Mouse (Mus musculus): ENCODE results near the gene Tmc1. TPM values are rescaled to one million over a fixed set of nuclear protein-coding genes. Genes with fewer than 3 reads are reported as not detected.

Gene Tmc1
- total RNA-seq (2021) = not detected
- long read RNA-seq, experiment 1, partial matches to known transcripts = 0 of 3 reads
- long read RNA-seq, experiment 1, other reads (novel, unspliced or antisense) = 3 of 3 reads
- long read RNA-seq, experiment 2, partial matches to known transcripts = 0 of 6 reads
- long read RNA-seq, experiment 2, other reads (novel, unspliced or antisense) = 6 of 6 reads

DNA sequence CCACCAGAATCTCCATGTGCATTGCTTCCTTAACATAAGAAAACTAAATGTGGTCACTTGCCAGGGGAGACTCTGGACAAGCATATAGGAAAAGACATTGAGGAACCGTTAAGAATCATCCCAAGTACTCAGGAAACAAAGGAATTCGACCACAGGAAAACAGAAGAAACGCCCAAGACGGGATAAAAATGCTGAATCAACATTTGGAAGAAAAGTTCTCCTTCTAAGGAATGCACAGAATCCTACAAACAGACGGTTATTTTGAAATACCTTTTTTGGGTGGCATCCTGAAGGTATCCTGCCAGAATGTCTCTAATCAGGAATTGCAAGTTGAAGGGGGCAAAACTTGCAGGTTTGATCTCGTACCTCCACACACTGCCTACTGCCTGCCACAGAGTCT, at the start of gene Tmc1:
Gene Tmc1 (minus strand): TSS at position 329 of the 400 bp plus-strand sequence.
- no peak for DNase-seq (ENCODE audit: low spot score in 2 of 2)

DNA sequence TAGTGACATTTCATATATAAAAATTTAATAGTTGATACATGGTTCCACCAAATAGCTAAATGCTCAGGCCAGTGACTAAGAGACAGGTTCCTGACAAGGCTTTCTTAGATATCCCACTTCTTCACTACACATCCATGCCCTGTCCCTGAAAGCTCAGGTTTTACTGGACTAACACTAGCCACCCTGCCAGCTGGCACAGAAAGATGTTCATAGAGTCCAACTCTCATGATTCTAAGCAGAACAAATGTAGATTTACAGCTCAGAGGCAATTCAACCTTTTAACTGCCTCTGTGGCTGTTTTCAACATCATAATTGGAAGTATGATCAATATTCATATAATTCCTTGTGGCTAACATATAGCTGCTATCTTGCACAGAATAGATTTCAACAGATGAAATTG, 47.5 kb upstream of the Tmc1 start:
- DNase-seq (ENCODE audit: low spot score in 2 of 2) = no peak

- DNase-seq (ENCODE audit: low spot score in 2 of 2) = no peak
Measured at GRCm38 (mm10) chr19:20979244-20979643, 25.2 kb upstream of the Tmc1 start.

DNA sequence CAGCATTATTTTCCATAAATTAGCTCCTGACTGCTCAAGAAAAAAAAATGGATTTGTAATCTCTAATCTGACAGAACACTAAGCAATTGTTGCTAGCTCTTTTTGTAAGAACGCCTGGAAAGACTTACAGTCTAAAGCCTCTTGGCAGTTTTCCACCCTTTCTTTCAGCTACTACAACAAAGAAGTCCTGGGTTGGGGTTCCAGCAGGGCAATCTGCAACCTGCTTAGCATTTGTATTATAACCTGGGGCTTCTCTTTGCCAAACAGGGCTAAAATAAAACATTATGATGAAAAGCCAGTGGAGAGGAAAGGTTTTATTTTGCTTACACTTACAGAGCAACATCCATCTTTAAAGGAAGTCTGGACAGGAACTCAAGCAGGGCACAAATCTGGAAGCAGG, 24.1 kb upstream of the Tmc1 start:
- DNase-seq (ENCODE audit: low spot score in 2 of 2) = no peak

DNA sequence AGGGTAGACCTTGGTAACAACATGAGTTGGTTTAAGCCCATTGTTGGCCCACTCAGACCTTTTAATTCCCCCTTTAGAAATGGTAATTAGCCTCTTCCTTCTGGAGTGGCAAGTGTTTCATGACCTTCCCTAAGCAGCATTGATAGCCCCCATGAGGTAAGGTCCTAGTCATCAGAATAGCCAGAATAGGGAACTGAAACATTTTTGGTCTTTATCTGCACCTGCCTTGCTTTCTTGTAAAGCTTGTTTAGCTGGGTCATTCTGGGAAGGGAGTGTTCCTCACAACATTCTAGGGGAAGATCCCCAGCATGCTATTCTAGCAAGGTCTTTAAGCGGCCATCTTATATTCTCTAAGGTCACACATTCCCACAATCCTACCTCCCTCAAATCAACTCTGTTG, 17.9 kb upstream of the Tmc1 start:
- no peak for DNase-seq (ENCODE audit: low spot score in 2 of 2)

DNA sequence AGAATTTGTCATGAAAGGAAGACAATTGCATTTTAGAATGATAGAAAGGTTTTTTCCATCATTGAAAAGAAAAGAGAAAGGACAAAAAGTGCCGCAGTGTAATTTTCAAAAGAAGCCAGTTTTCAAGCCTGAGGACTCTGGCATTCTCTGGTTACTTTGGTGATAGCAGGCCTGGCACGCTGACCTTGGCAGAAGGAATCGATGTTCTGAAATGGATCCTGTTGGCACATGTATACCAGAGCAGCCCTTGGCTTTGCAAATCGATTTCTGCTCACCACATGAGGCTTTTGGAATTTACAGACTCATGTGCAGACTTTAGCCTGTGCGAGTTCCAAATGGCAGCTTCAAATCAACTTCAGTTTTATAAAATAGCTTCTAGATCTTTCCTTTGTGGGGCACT, 813 bp upstream of the Tmc1 start:
- DNase-seq (ENCODE audit: low spot score in 2 of 2) = peak; percentile 21 to 67

DNA sequence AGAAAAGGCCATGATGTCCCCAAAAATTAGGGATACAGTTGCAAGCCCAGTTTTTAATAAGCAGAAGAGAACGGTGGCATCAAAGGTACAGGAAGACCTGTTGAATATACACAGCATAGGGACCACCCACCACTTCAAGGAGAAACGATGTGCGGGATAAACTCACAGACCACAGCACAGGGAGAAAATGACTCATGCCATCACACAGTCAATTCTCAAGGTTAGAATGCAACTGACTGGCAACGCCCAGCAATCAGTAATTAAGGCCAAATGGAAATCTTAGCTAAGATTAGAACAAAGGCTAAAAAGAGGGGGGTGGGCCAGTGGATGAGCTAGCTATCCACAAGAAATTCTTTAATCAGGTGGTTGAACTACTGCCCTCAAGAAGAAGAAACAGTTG, 9.6 kb downstream of the Tmc1 start:
- DNase-seq (ENCODE audit: low spot score in 2 of 2) = no peak

DNA sequence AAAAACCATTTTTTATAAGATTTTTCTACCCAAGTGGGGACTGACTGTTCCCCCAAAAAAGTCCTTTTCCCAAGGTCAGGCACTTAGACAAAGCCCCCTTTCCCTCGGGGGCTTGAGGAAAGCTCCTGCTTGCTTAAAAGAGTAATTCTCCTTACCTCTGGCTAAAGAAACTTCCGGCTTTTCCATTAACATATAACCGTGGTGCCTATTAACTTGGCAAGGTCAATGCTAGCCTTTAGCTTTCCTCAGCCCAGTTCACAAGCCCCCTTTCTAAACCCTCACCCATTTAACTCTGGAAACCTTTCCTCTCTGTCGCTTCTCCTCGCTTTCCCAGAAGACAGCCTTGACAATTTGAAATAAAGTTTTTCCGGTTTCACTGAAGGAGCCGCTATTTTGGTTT, 29.7 kb downstream of the Tmc1 start:
- DNase-seq (ENCODE audit: low spot score in 2 of 2) = no peak

DNA sequence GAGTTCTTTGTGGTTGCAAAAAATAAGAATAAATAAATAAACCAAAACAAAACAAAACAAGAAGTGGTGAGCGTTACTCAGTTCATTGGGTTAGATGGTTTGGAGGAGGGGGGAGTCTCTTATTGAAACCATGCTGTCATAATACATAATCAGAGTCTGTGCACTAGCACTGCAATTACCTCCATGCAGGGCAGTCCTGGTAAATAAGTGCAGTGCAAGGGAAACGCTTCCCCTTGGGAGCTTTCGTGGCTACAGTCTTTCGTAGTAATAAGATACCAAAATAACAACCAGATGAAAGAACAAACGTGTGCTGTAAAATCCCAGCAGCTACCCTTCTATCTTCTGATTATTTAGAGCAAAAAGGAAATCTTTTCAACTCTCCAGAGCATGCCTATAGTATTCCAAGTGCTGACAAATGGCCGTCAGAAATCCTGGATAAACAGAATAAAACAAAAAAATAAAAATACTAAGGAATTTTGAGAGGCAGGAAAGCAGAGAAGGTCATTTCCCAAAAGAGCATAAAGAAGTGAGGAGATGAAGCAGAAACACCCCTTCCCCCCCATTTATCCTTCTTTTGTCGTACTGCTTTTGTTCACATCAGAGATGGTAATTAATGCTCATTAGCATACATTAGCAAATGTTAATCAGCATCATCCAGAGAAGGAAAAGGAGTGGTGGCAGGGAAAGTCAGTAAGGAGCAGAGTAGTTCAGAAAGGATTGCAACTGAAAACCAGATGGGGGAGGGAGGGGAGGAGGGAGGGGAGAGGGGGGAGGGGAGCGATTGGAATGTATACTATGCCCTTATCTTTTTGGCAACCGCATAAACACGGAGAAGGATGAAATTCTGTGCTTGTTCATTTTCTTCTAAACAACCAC, 30.4 kb downstream of the Tmc1 start:
- DNase-seq (ENCODE audit: low spot score in 2 of 2) = no peak

- peak in 1 of 2 experiments; percentile 59 for DNase-seq (ENCODE audit: low spot score in 2 of 2)
Measured at GRCm38 (mm10) chr19:20918241-20918640, 35.8 kb downstream of the Tmc1 start.

- DNase-seq (ENCODE audit: low spot score in 2 of 2) = no peak
Measured at GRCm38 (mm10) chr19:20915151-20915550, 38.9 kb downstream of the Tmc1 start.

GRCm38 (mm10) chr19:20910356-20910755, 43.6 kb downstream of the Tmc1 start:
- DNase-seq (ENCODE audit: low spot score in 2 of 2) = no peak

- DNase-seq (ENCODE audit: low spot score in 2 of 2) = no peak
Measured at GRCm38 (mm10) chr19:20881205-20881604, 72.8 kb downstream of the Tmc1 start.

GRCm38 (mm10) chr19:20875881-20876280, 78.1 kb downstream of the Tmc1 start:
- no peak for DNase-seq (ENCODE audit: low spot score in 2 of 2)

DNA sequence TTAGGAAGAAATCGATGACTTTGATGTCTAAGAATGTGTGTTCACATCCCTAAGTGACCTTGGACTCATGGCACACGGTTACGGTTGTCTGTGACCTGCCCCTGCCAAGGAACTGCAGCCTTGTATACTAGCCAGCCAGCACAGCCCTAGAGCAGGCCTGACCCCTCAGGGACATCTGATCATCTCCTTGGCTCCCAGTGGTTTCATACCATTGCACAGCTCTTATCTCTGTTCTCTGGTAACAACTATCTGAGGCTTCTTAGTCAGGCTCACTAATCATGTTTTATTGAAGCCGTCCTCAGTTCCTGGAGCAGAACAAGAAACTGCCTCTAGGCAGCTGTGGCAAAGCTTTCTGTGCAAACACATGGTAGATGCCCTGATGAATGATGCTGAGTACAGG, 92.2 kb downstream of the Tmc1 start:
- no peak for DNase-seq (ENCODE audit: low spot score in 2 of 2)

DNA sequence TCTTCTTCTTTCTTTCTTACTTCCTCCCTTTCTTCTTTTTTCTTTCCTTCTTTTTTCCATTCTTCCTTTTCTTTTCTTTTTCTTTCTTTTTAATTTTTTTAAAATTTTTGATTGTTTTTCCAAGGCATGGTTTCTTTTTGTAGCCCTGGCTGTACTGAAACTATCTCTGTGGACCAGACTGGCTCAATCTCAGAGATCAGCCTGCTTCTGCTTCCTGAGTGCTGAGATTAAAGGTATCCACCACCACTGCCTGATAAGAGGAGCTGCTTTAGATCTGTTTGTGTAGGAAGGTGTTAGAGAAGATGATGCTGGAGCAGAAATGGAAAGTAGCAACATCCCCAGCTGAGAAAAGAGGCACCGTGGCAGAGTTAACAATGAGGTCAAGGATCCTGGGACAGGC, 93.7 kb downstream of the Tmc1 start:
- DNase-seq (ENCODE audit: low spot score in 2 of 2) = no peak

GRCm38 (mm10) chr19:20857819-20858218, 96.2 kb downstream of the Tmc1 start:
- DNase-seq (ENCODE audit: low spot score in 2 of 2) = no peak

GRCm38 (mm10) chr19:20848906-20849305, 105.1 kb downstream of the Tmc1 start:
- DNase-seq (ENCODE audit: low spot score in 2 of 2) = peak in 1 of 2 experiments; percentile 20

DNA sequence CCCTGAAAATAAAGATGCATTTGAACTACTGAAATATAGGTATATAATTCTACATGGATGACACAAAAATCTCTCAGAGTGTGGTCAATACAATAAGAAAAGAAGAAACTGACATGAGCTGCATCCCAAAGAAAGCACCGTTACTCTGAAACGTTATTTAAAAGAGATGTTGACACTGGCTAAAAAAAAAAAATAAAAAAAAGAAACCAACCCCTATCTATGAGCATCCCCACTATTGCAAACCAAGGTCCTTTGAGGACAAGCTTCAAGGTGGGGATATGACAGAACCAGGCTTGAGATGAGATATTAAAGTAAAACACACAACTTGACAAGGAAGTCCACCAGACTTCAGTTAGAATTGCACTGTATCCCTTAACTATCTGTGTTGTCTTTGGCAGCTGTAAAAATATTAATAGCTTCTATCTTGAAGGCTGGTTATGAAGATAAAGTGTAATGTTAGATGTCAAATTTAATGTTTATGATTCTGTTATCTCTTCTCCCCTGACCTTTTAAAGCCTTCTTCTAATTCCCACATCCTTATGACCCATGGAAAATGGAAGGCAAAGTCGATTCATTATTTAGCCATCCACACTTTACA, 106.4 kb downstream of the Tmc1 start:
- no peak for DNase-seq (ENCODE audit: low spot score in 2 of 2)

DNA sequence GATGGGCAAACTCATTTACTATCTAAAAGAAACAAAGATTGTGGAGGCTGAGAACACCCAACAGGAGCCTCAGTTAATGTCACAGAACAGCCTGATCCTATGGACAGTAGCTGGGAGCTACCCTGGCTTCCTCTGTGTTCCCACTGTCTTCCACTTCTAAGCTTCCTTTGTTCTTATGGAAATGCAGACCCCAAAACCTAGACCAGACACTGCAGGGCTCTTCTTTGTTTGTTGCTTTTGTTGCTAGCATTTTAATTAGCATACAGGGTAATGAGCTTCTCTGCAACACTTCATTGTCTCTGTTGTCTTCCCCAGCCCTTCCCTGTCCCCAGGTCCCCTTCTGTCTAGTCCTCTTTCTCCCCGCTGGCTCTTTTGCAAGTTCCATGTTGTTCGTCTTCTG, 116.6 kb downstream of the Tmc1 start:
- DNase-seq (ENCODE audit: low spot score in 2 of 2) = no peak

DNA sequence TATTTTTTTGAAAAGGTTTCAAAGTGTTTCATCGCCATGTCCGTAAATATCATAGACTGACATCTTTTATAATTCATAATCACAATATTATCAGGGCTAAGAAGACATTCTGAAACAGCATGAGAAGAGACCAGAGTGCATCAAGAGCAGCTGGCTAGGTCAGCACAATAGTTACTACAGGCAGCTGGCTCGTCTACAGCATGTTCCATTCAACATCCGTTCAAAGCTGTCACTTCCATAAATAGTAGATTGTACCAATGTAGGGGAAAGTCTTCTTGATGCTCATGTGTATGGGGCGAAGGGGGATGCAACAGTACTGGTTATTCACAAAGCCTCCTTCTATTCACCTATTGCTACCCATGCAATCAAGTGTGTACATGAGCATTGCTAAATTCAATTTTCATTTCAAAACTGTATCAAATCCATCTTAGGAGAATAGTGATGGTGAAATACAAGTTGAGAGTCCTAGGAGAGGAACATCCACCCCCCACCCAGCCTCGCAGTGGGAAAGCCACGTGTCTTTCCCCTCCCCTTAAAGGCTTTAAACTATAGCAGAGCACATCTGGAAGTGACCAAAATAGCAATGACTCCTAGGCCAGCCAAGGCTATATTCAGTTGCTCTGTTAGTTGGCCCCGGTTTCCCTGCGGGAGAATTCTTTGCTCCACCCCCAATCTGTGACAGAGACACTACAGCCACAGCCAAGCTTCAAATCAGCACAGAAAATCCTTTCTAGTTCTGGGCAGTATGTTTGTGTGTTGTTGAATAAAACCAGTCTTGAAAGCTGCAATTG, 117.8 kb downstream of the Tmc1 start:
- no peak for DNase-seq (ENCODE audit: low spot score in 2 of 2)

DNA sequence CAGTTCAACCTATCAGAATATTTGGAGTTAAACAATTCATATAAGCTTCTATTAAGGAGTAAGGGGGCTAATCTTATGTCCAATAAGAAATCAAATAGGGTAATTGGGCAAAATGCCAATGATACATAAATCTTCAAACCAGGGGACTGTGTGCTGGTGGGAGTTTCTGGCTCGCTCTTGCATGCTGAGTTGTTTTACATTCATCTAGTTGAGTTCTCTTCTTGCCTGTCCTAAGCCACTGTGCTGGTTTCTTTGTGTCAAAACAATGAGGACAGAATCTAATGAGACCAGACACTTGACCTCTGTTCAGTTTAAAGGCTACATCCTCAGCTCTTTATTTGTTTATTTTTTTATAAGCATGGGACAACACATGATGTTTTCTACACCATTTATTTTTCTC, 119.1 kb downstream of the Tmc1 start:
- no peak for DNase-seq (ENCODE audit: low spot score in 2 of 2)
